Mouse (Mus musculus) liver, embryonic 16.5 days (tissue): ENCODE measurements at regions not wholly inside any gene's neighbourhood (a gene's known extent, or its start where the extent isn't known, plus 50 kb on each side); places are given as distances from the start of the nearest gene placed in this dataset.
A peak's percentile ranks its signal among the peaks of the same experiment; 100 is the strongest.

Experiments
- ATAC-seq: fragments of 200-750 bp; cut with Nextera tagmentation; 2 replicates; pipeline ENCODE4 v1.8.0; 2017; ENCODE audit warnings: low read depth, mild to moderate bottlenecking, moderate number of reproducible peaks, moderate library complexity
- H3K27ac ChIP-seq: fragments of 300-500 bp; sonication (generic); 2 replicates; pipeline ENCODE4 v1.5.1; 2014; ENCODE audit warnings: mild to moderate bottlenecking, low read length
- H3K27me3 ChIP-seq: fragments of 300-500 bp; sonication (generic); 2 replicates; pipeline ENCODE4 v1.6.1; 2014; ENCODE audit warnings: low read depth, low read length, mixed read lengths; ENCODE audit not compliant: control insufficient read depth, insufficient read depth
- H3K36me3 ChIP-seq: fragments of 300-500 bp; sonication (generic); 2 replicates; pipeline ENCODE4 v1.6.1; 2014; ENCODE audit warnings: mild to moderate bottlenecking; ENCODE audit not compliant: control insufficient read depth, insufficient read depth
- H3K4me1 ChIP-seq: fragments of 300-500 bp; sonication (generic); 2 replicates; pipeline ENCODE4 v1.6.1; 2014; ENCODE audit warnings: low read depth, low read length, mixed read lengths; ENCODE audit not compliant: control insufficient read depth
- H3K4me2 ChIP-seq: fragments of 300-500 bp; sonication (generic); 2 replicates; pipeline ENCODE4 v1.6.1; 2014; ENCODE audit warnings: low read depth, low read length, mixed read lengths
- H3K4me3 ChIP-seq: fragments of 300-500 bp; sonication (generic); 2 replicates; pipeline ENCODE4 v1.5.1; 2014; ENCODE audit warnings: low read depth, mild to moderate bottlenecking, low read length
- H3K9ac ChIP-seq: fragments of 300-500 bp; sonication (generic); 2 replicates; pipeline ENCODE4 v1.6.1; 2014; ENCODE audit warnings: low read depth, low read length
- H3K9me3 ChIP-seq: fragments of 300-500 bp; sonication (generic); replicated peaks from 2 replicates; pipeline ENCODE4 v1.6.1; 2016; ENCODE audit warnings: low read length; ENCODE audit not compliant: control insufficient read depth
- WGBS: fragments of 180-500 bp; shearing (Covaris S2); extraction: QIAGEN DNeasy Blood & Tissue Kit; methylation state at CpG from one replicate; pipeline ENCODE4 v1.1.7; 2014; ENCODE audit not compliant: insufficient replicate concordance; 5-methylcytosine and 5-hydroxymethylcytosine counted together

- H3K4me2 ChIP-seq, result no peak overlapping the region
- ATAC-seq, result no peak
- no peak overlapping the region for H3K9ac ChIP-seq
- H3K4me1 ChIP-seq, result no peaks in the 10 kb centered on the region
- H3K36me3 ChIP-seq, result no peaks in the 10 kb centered on the region
- no peaks in the 10 kb centered on the region for H3K9me3 ChIP-seq
- no peaks in the 10 kb centered on the region for H3K27me3 ChIP-seq
- no peak overlapping the region for H3K4me3 ChIP-seq
- H3K27ac ChIP-seq, result no peak overlapping the region
- WGBS, result 44% methylated on average over 8 of the region's 8 CpGs
Observed at GRCm38 (mm10) chr8:88945656-88946055, 98.3 kb downstream of the Sall1 start.

- no peak for ATAC-seq
- Histone ChIP-seq H3K27me3 (no peaks in the 10 kb centered on the region), H3K4me2 (no peak overlapping the region), H3K4me3 (no peak overlapping the region), H3K36me3 (no peaks in the 10 kb centered on the region), H3K27ac (no peak overlapping the region), H3K9ac (no peak overlapping the region), H3K9me3 (no peaks in the 10 kb centered on the region), H3K4me1 (no peaks in the 10 kb centered on the region)
- WGBS, result 51% methylated on average over 4 of the region's 4 CpGs
Observed at GRCm38 (mm10) chr8:88944038-88944437, 99.9 kb downstream of the Sall1 start.

GRCm38 (mm10) chr8:88939071-88939746, 104.8 kb downstream of the Sall1 start:
- 51% methylated on average over 16 of the region's 16 CpGs for WGBS
- no peaks in the 10 kb centered on the region for H3K36me3 ChIP-seq

GRCm38 (mm10) chr8:88934708-88935107, 109.3 kb downstream of the Sall1 start:
- ATAC-seq, result no peak
- Histone ChIP-seq H3K4me2 (no peak overlapping the region), H3K27ac (no peak overlapping the region), H3K27me3 (no peaks in the 10 kb centered on the region), H3K4me3 (no peak overlapping the region), H3K9me3 (no peaks in the 10 kb centered on the region), H3K9ac (no peak overlapping the region), H3K4me1 (no peaks in the 10 kb centered on the region), H3K36me3 (no peaks in the 10 kb centered on the region)
- WGBS, result 61% methylated on average over 5 of the region's 5 CpGs

More at GRCm38 (mm10) chr8:88939071-88939746, 104.8 kb downstream of the Sall1 start:
- Histone ChIP-seq H3K27me3 (no peaks in the 10 kb centered on the region), H3K9me3 (no peaks in the 10 kb centered on the region), H3K4me2 (no peak overlapping the region), H3K9ac (no peak overlapping the region), H3K4me3 (no peak overlapping the region), H3K4me1 (no peaks in the 10 kb centered on the region), H3K27ac (no peak overlapping the region)
- ATAC-seq, result no peak

GRCm38 (mm10) chr8:88931050-88931449, 112.9 kb downstream of the Sall1 start:
- WGBS, result 49% methylated on average over 5 of the region's 5 CpGs
- Histone ChIP-seq H3K36me3 (no peaks in the 10 kb centered on the region), H3K27me3 (no peaks in the 10 kb centered on the region), H3K27ac (no peak overlapping the region), H3K9ac (no peak overlapping the region), H3K4me3 (no peak overlapping the region), H3K9me3 (no peaks in the 10 kb centered on the region), H3K4me2 (no peak overlapping the region), H3K4me1 (no peaks in the 10 kb centered on the region; the same call in 1 of the 2 replicates)
- peak; percentile 70 for ATAC-seq

GRCm38 (mm10) chr8:88930370-88930769, 113.6 kb downstream of the Sall1 start:
- WGBS, result 36% methylated on average over 2 of the region's 2 CpGs

GRCm38 (mm10) chr8:88928675-88929377, 115.1 kb downstream of the Sall1 start:
- H3K4me3 ChIP-seq, result no peak overlapping the region
- no peak overlapping the region for H3K27ac ChIP-seq
- no peaks in the 10 kb centered on the region for H3K27me3 ChIP-seq
- no peaks in the 10 kb centered on the region for H3K36me3 ChIP-seq
- H3K9ac ChIP-seq, result no peak overlapping the region
- no peak overlapping the region for H3K4me2 ChIP-seq
- no peaks in the 10 kb centered on the region for H3K9me3 ChIP-seq
- no peak for ATAC-seq
- WGBS, result 57% methylated on average over 7 of the region's 7 CpGs
- H3K4me1 ChIP-seq, result no peaks in the 10 kb centered on the region; the same call in 1 of the 2 replicates

More at GRCm38 (mm10) chr8:88930370-88930769, 113.6 kb downstream of the Sall1 start:
- Histone ChIP-seq H3K4me1 (no peaks in the 10 kb centered on the region; the same call in 1 of the 2 replicates), H3K4me3 (no peak overlapping the region), H3K9ac (no peak overlapping the region), H3K36me3 (no peaks in the 10 kb centered on the region), H3K27me3 (no peaks in the 10 kb centered on the region), H3K4me2 (no peak overlapping the region), H3K9me3 (no peaks in the 10 kb centered on the region), H3K27ac (no peak overlapping the region)
- no peak for ATAC-seq

GRCm38 (mm10) chr8:88922840-88923239, 121.1 kb downstream of the Sall1 start:
- no peaks in the 10 kb centered on the region for H3K27me3 ChIP-seq
- H3K4me1 ChIP-seq, result no peaks in the 10 kb centered on the region; the same call in 1 of the 2 replicates
- H3K9ac ChIP-seq, result no peak overlapping the region
- H3K4me2 ChIP-seq, result no peak overlapping the region
- no peaks in the 10 kb centered on the region for H3K36me3 ChIP-seq
- ATAC-seq, result peak; percentile 63
- no peak overlapping the region for H3K4me3 ChIP-seq
- WGBS, result 43% methylated on average over 7 of the region's 7 CpGs
- H3K27ac ChIP-seq, result no peak overlapping the region
- H3K9me3 ChIP-seq, result no peaks in the 10 kb centered on the region

- no peak overlapping the region for H3K9ac ChIP-seq
- H3K36me3 ChIP-seq, result no peaks in the 10 kb centered on the region
- no peak overlapping the region for H3K27ac ChIP-seq
- no peak overlapping the region for H3K4me2 ChIP-seq
- no peaks in the 10 kb centered on the region; the same call in 1 of the 2 replicates for H3K4me1 ChIP-seq
- WGBS, result 41% methylated on average over 4 of the region's 4 CpGs
- ATAC-seq, result no peak
- H3K27me3 ChIP-seq, result no peaks in the 10 kb centered on the region
- no peaks in the 10 kb centered on the region for H3K9me3 ChIP-seq
- H3K4me3 ChIP-seq, result no peak overlapping the region
Observed at GRCm38 (mm10) chr8:88921967-88922366, 122.0 kb downstream of the Sall1 start.
